Mouse (Mus musculus): ENCODE results near the gene Mthfd2.
A peak's percentile ranks its signal among the peaks of the same experiment; 100 is the strongest.

The Mthfd2 gene

DNA sequence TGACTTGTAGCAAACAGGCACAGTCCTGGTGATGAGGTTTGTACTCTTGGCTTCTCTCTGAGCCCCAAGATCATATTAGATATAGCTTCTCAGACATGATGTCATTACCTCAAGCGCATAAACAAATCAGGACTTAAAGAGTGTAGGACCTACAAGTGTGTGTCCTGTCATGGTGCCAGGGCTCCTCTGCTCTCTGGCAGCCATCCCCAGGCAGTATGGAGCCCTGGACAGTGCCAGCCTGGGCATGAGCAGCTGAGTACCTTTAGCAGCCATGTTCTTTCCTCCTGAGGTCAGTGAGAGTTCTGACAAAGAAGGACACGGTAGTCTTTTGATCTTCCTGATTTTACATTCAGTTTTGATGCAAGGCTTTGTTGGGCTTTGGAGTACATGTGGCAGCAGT, 17.2 kb upstream of the Mthfd2 start:
- no peak for ATAC-seq (ENCODE audit: insufficient number of reproducible peaks, low FRiP score, low TSS enrichment)

DNA sequence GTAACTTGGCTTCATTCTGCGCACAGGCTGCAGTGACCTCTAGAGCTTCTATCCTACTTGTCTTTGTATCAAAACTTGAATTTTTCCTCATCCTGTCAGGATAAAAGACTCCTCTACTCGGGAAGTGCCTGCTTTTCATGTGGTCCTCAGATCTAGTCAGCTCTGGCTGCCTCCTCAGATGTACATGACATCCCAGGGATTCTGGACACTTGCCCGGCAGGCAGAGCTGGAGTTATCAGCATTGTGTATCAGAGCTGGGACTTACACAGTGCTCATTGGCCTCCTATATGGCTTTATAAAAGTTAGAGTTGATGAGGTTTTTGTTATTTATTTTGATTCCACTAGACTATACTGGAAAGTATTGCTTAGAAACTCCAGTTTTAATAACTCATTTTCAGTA, 15.7 kb upstream of the Mthfd2 start:
- no peak for ATAC-seq (ENCODE audit: insufficient number of reproducible peaks, low FRiP score, low TSS enrichment)

DNA sequence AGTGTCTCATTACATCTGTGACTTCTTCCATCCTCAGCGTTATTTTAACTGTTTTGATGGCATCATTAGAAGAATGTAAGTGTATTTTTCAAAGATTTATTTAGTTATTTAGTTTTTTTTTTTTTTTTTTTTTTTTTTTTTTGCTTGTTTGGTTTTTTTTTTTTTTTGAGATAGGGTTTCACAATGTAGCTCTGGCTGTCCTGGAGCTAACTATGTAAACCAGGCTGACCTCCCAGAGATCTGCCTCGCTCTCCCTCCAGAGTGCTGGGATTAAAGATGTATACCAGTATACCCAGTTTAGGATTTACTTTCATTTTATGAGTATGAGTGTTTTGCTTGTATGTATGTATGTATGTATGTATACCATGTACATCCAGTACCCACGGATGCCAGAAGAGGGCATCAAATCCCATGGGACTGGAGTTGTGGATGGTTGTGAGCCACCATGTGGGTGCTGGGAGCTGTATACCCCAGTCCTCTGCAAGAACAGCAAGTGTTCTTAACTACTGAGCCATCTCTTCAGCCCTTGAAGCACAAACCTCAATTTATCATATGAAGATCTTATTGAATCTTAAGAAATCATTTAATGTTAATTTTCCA, 2.0 kb upstream of the Mthfd2 start:
- ATAC-seq (ENCODE audit: insufficient number of reproducible peaks, low FRiP score, low TSS enrichment): no peak

DNA sequence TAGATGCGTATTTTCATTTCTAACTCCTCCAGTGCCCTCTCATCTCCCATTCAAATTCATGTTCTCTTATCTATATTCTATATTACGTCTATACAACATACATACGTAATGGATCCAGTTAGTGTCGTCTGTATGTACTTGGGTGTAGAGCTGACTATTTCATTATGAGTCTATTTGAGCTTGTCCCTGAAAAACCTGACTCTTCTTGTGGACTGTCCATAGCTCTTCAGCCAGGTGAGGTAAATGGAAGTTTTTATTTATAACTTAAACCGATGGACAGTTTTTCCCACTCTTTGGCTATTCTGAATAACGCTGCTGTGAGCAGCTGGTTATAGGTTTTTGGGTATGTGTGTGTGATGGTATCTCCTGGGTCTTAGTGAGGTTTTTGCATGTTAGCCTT, 1.1 kb upstream of the Mthfd2 start:
- ATAC-seq (ENCODE audit: insufficient number of reproducible peaks, low FRiP score, low TSS enrichment): no peak

DNA sequence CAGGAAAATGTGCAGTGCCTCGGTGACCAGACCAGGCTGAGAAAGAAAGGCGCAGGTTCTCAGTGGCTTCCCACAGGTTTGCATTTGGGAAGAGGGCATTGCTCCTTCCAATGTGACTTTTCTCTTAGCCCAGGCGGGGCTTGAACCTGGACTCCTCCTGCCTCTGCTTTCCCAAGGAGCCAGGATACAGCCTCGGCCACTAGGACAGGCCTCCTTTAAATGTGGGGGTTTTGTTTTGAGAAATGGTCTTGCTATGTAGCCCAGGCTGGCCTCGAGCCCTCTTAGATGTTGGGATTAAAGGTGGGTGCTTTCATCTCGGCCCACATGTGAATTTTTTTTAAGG, 657 bp upstream of the Mthfd2 start:
- ATAC-seq (ENCODE audit: insufficient number of reproducible peaks, low FRiP score, low TSS enrichment): no peak

DNA sequence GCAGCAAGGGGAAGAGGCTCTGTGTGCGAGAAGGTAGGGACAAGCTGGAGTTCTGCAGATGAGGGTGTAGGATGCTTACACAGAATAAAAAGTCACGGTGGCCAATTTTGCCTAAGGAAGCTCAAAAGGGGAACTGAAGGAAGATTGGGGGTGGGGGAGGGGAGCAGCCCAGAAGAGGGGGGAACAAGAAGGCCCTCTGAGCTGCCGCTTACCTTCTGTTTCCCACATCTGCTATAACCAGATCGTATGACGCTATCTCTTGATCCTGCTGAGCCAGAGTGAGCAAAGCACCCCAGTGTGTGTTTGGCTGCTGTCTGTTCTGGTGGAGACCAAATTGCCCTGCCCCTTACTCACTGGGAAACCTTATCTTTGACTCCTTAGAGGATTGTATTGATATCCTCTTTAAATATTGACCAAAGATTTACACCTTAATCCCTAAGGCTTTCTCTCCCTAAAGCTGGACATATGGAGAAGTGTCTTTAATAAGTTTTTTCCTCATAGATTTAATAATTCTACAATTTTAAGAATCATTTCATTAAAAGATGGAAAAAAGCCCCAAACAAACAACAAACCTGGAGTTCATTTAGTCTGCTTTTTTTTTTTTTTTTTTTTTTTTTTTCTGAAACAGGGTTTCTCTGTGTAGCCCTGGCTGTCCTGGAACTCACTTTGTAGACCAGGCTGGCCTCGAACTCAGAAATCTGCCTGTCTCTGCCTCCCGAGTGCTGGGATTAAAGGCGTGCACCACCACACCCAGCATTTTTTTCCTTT, 1.9 kb downstream of the Mthfd2 start:
- no peak for ATAC-seq (ENCODE audit: insufficient number of reproducible peaks, low FRiP score, low TSS enrichment)

DNA sequence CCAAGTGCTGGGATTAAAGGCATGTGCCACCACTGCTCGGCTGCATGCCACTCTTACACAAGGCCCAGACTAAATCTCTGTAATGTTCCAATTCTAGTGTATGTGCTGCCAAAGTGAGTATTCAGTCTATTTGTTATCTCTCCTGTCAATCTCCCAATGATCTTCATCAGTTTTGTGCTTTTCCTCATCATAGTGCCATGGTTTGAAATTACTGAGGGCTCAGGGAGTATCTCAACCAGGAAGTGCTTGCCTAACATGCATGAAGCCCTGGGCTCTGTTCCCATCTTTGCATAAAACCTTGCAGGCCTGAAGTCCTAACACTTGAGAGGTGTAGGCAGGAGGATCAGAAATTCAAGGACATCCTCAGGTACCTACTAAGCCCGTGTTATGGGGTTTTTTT, 2.9 kb downstream of the Mthfd2 start:
- no peak for ATAC-seq (ENCODE audit: insufficient number of reproducible peaks, low FRiP score, low TSS enrichment)

DNA sequence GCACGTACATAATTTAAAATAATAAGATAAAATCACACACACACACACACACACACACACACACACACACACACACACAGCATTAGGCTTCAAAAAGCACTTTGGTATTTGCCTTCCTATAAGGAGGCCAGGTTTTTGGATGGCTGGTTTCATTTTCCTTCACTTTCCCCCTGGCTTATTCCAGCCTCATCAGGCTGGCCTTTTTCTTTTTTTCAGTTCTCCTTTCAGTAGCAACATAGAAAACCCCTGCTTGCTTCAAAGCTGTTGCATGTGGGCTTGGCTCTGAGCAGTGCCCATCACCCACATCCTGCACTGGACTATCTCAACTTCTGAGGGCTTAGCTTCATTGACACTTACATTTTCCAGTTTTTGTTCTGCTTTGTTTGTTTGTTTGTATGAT, 3.8 kb downstream of the Mthfd2 start:
- ATAC-seq (ENCODE audit: insufficient number of reproducible peaks, low FRiP score, low TSS enrichment): no peak

DNA sequence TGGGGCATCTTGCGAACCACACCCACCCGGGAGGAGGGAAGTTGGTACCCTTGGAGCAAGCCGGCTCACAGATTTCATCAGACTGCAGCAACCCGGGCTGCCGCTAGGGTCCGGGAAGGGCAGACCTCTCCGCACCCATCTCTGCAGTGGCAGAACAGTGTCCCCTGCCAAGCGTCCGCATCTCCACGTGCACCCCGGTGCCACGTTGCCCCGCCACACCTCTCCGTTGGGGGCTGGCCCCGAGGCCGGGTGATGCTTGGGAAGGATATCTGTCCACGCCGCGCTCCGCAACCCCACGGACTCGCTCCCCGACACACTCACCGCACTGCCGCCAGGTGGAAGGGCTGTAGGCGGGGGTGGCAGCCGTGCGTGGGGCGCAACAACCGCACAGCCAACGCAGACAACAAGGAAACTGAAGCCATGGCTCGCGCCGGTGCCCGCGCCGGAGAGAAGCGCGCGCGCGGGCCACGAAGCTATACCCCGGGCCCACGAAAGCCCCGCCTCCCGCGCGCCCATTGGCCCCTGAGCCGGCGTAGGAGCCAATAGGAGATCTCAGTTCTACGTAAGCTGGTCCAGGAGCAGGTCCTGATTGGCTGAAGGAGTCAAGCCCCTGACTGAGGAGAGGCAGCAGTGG, 8.5 kb downstream of the Mthfd2 start:
- peak; percentile 100 for ATAC-seq (ENCODE audit: insufficient number of reproducible peaks, low FRiP score, low TSS enrichment)

DNA sequence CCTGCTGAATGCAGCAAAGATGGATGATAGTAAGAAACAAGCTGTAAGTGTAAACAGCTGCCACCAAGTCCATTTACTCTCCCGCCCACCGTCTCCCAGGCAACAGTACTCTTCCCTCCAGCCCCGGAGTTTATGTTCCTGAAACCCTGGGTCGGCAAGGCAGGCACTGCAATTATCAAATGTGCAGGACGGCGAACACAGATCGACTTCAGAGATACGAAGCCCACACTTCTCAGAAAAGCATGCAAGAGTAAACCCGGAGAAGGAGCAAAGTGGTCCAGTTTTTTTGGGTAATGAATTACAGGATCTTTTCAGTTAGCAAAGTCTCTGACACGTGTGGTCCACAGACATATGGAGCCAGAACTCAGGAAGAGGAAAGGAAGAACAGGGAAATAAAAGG, 9.7 kb downstream of the Mthfd2 start:
- ATAC-seq (ENCODE audit: insufficient number of reproducible peaks, low FRiP score, low TSS enrichment): no peak

DNA sequence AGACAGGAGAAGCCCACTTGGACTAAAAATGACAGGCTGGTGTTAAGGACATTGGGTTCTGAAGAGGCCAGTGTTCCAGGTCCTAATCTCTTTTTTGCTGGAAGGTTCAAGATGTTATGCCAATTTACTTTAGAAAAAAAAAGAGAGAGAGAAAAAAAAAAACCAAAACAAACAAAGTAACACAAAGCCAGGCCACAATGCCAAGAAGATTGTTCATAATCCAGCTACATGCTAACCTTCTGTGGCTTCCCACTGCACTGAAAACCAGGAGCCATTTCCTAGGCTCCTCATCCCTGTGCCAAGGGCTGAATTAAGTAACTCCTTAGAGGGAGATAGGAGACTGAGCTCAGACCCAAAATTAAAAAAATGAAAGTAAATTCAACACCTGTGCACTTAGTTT, 10.4 kb downstream of the Mthfd2 start:
- ATAC-seq (ENCODE audit: insufficient number of reproducible peaks, low FRiP score, low TSS enrichment): no peak

DNA sequence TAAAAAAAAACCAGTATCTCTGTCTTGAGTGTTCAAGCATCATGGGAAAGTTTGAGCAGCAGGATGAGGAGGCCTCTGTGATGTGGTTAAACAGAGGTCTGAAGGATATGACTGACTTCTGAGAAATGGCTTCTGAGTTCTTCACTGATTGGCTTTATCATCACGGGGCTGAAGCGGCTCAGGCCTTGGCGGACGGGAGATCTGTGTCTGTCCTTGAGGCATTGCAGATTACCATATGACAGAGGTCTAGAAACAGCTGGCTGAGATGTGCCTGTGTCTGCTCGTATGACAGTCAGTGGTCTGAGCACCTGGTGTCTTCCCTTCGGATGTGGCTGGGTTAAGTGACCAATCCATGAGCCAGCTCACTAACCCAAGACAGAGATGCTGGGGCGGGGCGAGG, 13.2 kb downstream of the Mthfd2 start:
- ATAC-seq (ENCODE audit: insufficient number of reproducible peaks, low FRiP score, low TSS enrichment): no peak

DNA sequence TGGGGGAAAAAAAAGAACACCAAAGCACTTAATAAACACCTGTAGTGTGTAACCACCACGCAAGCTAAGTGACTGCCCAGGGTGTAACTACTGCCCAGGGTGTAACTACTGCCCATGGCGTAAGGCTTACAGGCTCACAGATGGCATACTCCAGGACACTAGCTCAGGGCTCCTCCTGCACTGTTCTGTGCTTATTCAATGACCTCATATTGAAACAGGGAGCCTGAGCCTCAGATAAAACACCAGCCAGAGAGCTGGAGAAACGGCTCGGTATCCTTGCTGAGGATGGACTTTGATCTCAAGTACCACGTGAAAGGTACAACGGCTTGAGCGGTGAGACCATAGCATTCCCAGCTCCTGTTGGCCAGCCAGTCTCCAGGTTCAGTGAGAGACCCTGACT, 13.7 kb downstream of the Mthfd2 start:
- no peak for ATAC-seq (ENCODE audit: insufficient number of reproducible peaks, low FRiP score, low TSS enrichment)

DNA sequence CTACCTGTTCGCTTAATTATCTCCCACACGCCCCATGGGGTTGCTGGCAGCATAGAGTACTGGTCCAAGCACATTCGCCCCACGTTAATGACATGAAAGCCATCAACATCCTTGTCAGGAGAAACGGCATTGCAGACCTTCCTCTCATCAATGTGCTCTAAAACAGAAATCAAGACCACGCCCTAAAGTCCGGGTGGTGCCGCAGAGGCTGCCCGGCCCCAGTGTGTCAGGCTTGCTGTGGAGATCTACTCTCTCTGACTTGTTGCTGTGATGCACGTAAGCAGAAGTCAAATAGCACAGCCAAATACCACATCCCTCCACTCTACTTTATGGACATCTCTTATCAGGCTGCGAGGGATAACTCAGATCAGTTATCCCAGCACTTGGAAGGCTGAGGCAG, 14.5 kb downstream of the Mthfd2 start:
- no peak for ATAC-seq (ENCODE audit: insufficient number of reproducible peaks, low FRiP score, low TSS enrichment)

DNA sequence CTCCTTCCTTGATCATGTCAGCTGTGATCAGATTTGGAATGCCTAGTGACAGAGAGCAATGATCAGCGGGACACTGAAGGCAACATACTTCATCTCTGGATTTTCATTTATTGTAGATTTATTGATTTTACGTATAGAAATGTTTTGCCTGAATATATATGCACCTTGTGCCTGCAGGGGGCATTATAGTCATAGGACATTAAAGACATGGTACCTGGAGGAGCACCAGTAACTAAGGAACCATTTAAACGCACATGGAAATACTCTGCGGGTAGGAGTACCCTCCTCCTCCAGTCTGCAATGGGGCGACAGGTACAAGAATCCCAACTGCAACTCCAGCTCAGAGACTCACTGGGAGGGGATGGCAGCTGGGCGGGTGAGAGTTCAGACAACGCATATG, 16.7 kb downstream of the Mthfd2 start:
- ATAC-seq (ENCODE audit: insufficient number of reproducible peaks, low FRiP score, low TSS enrichment): no peak

DNA sequence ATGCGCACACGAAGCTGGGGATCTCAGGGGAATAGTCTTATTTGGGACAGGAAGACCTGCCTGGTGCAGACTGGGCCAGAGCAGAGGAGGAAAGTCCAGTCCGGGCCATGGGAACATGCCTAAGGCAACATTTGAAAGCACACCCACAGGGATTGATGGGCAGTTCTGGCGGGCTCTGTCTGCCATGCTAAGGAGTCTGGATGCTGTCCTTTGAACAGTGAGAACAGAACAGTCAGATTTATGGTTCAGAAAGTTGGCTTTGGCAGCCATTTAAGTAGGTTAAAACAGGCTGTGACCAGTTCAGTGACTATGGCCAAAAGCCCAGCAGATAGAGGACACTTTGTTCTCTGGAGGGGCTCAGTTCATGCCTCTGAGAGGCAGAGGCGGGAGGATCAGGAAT, 23.4 kb downstream of the Mthfd2 start:
- ATAC-seq (ENCODE audit: insufficient number of reproducible peaks, low FRiP score, low TSS enrichment): no peak

DNA sequence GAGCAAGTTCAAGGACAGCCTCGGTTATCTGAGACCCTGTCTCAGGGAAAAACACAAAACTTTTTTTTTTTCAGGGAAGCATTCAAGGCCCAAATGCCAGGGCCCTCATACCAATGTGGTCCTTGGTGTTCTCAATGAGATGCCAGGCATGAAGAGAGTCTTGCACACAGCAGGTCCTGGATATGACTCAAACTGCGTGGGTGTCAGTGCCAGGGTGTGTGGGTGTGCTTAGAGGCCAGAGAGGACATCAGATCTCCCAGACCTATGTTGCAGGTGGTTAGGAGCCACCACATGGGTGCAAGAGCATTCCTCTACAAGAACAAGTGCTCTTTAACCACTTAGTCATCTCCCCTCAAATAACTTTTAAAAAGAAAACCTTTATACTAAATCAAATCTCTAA, 24.4 kb downstream of the Mthfd2 start:
- ATAC-seq (ENCODE audit: insufficient number of reproducible peaks, low FRiP score, low TSS enrichment): no peak

DNA sequence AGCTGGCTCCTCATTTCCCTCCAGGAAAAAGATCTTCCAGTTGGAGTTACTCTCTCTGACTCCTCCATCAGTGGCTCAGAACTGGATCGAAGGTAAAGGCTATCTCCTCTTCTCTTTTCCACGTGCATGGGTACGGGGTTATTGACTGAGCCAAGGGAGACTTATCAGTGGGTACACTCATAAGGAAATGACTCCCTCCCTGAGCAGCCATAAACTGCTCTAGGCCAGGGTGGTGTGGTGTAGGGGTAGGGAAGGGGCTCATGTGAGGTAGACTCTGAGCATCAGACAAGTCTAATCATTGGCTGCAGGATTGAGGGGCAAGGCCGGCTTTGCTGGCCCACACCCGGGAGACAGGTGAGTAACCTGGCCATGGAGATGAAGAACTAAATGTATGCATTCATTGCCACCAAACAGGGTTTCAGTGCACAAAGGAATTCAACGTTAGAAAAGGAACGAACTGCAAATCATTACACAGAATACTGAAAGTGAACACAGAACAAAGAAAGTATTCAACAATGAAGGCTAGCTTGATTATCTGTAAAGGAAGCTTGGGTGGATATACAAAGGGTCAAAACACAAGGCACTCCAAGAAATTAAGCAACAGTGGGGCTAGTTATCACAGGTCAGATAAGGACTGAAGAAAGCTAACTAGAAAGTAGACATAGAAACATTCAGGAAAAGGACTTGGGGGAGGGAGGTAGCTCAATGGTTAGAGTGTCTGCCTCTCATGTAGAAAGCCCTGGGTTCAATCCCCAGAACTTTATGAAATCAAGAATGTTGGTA, 25.1 kb downstream of the Mthfd2 start:
- ATAC-seq (ENCODE audit: insufficient number of reproducible peaks, low FRiP score, low TSS enrichment): no peak

DNA sequence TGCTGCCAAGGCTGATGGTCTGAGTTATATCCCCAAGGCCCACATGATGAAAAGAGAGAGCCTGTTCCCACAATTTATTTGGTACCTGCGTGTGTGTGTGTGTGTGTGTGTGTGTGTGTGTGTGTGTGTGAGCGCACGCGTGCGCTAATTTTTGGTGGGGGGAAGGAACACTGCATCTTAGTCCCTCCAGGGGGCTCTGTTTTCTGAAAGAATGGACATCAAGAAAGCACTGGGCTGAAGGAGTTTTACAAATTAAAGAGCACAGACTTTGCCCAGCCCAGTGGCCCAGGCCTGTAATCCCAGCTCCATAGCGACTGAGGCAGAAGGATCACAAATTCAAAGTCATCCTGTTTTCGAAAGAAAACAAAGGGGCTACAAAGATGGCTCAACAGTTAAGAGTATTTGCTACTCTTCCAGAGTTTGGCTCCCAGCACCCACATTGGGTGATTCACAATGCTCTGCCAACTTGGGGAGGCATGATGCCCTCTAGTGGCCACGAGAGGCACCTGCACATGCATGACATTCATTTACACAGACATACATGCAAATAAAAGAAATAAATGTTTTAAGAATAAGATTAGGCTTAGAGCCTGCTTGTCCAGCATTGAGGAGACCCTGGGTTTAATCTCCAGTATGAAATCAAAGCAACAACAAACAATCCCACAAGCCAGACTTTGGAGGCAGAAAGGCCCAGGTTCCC, 45.3 kb downstream of the Mthfd2 start:
- no peak for ATAC-seq (ENCODE audit: insufficient number of reproducible peaks, low FRiP score, low TSS enrichment)

DNA sequence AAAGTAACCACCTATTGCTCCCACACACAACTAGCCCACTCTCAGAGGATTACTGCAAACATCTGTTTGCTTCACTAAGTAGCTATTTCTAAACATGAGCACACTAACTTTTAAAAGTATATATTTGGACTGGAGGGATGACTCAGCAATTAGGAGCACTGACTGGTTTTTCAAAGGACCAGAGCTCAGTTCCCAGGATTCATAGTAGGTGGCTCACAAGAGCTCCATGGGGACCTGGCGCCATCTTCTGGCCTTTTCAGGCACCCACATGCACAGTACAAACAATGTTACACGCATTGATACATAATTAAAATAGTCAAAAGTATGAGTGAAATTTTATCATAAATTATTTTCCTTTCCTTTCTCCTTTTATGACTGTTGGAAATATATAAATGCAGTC, 46.8 kb downstream of the Mthfd2 start:
- ATAC-seq (ENCODE audit: insufficient number of reproducible peaks, low FRiP score, low TSS enrichment): no peak

DNA sequence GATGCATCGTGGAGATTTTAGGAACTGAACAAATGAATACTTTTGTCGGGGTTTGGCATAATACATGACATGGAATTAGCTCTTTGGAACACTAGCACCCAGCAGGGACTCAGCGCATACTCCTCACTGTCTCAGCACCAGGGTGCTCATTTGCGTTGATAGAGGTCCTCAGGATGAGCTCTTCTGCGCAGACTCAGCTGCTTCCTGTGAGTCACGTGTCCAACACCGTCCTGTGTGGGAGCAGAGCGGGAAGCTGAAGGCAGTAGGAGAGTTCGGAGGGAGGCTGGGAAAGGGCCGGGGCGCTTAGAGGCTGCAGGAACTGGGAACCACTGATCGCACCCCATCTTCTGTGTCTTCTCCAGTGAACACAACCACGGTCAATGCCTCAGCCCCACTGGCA, 48.6 kb downstream of the Mthfd2 start:
- no peak for ATAC-seq (ENCODE audit: insufficient number of reproducible peaks, low FRiP score, low TSS enrichment)
